Mouse (Mus musculus): ENCODE measurements around the gene Sh2d7. TPM values are rescaled to one million over a fixed set of nuclear protein-coding genes. Genes with fewer than 3 reads are reported as not detected.
"Not testable (repeated sequence)": the region's sequence is repeated elsewhere in the genome, so short reads cannot be mapped to it uniquely, and the experiment has no call there.

Sh2d7 gene
- polyA plus RNA-seq, 1 experiment, result 0.15 TPM

DNA sequence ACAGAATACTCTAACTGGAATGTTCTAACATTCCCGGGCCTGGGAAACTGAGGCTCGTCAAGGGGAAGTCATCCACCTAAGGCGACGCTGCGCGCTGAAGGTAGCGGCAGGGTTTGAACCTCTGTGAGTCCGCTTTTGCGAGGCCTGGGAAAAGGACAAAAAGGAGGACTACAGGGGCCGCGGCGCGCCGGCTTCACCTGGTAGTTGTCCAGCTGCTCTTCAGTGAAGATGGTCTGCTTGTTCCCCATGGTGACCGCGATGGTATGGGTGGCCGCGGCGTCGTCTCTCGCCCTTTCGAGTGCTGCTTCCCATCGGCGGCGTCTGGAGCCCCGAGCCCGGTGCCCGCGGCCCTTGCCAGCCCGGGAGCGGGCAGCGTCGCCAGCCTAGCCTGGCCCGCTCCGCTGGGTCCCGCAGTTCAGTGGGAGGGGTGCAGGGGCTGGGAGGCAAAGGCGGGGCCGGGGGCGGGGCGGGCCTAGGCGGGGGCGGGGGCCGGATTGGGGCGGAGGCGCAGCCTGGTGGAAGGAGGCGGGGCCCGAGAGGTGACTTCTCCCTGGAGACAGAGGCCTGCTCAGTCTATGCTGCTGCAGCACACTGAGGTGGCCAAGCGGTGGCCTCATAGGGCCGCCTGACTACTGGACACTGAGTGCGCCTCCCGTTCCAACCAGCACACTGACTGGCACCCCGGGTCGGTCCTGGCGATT is 21.1 kb downstream of the Sh2d7 start, which contains the start of gene Cib2:
Cib2 (minus strand) TSS at position 448 of the 701 bp plus-strand sequence.
- TF ChIP-seq POLR2A (IDR thresholded peaks at IDR 0.05; ENCODE audit: borderline replicate concordance, extremely low read depth, low read depth, low read length) (peak; percentile 47; the same call in 1 of the 2 replicates), CTCF (IDR thresholded peaks at IDR 0.05; ENCODE audit: insufficient read depth, low read length) (0 out of 2 replicates have a peak, but pooled peaks have one; percentile 27)

DNA sequence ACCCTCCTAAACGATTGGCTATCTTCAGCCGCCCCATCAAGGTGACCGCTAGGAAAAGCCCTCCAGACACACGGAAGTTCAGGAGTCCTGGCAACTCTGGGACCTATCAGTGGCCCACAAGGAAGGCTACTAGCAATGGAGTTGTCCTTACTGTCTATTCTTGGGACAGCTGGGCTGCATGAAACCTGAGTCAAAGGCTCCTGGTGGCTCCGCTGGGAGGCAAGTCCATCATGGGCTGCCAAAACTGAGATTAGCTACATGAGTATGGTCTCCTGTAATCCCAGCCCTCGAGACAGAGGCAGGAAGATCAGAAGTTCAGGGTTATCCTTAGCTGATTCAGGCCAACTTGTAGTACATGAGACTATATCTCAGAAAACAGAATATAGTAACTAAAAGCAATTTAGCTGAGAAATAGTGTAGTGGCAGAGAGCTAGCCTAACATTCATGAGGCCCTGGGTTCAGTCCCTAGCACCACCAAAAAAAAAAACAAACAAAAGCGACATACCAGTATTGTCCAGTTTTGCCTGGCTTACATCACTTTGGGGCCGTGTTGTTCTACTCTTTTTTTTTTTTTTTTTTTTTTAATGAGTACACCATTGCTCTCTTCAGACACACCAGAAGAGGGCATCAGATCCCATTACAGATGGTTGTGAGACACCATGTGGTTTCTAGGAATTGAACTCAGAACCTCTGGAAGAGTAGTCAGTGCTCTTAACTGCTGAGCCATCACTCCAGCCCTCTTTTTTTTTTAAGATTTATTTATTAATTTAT is 22.2 kb downstream of the Sh2d7 start:
- DNase-seq, result no peak
- Histone ChIP-seq H3K4me3 (replicated peaks; ENCODE audit: extremely low read depth, low read depth, low read length) (no peak overlapping the region), H3K4me1 (ENCODE audit: control insufficient read depth, insufficient read depth, low read length) (no peaks in the 10 kb centered on the region)
- TF ChIP-seq POLR2A (IDR thresholded peaks at IDR 0.05; ENCODE audit: borderline replicate concordance, extremely low read depth, low read depth, low read length) (no peak), CTCF (IDR thresholded peaks at IDR 0.05; ENCODE audit: insufficient read depth, low read length) (no peak)
- 82% methylated on average over 8 of the region's 8 CpGs for WGBS

More for the DNA sequence above, 21.1 kb downstream of the Sh2d7 start, which contains the start of gene Cib2:
- 3% methylated on average over 51 of the region's 54 CpGs for WGBS
- no peaks in the 10 kb centered on the region for H3K4me1 ChIP-seq (ENCODE audit: control insufficient read depth, insufficient read depth, low read length)
- DNase-seq, result peak; percentile 75
- peak within 1 kb of the TSS; percentile 63 for H3K4me3 ChIP-seq (replicated peaks; ENCODE audit: extremely low read depth, low read depth, low read length)

DNA sequence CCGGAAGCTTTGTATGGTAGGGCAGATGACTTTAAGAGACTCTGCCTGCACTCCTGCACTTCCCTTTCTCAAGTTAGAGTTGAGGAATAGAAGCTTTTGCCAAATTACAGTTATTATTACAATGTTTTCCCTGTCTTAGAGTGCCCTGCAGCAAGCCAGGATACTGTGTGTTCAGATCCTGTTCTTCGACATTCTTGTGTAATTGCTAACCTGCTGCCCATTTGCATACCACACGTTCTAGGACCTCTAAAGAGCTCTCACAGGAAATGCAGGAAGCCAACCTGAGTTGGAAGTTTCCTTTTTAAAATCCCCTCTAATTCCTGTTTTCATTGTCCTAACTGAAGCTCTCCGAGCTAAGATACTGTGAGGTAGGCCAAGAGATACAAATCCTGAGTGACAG is 28.2 kb downstream of the Sh2d7 start:
- TF ChIP-seq POLR2A (IDR thresholded peaks at IDR 0.05; ENCODE audit: borderline replicate concordance, extremely low read depth, low read depth, low read length), result no peak
- TF ChIP-seq CTCF (IDR thresholded peaks at IDR 0.05; ENCODE audit: insufficient read depth, low read length), result no peak
- Histone ChIP-seq H3K4me1 (ENCODE audit: control insufficient read depth, insufficient read depth, low read length) (peaks cover 7% of the 10 kb centered on the region), H3K4me3 (replicated peaks; ENCODE audit: extremely low read depth, low read depth, low read length) (no peak overlapping the region)
- 29% methylated on average over 4 of the region's 4 CpGs for WGBS
- DNase-seq, result peak; percentile 47

DNA sequence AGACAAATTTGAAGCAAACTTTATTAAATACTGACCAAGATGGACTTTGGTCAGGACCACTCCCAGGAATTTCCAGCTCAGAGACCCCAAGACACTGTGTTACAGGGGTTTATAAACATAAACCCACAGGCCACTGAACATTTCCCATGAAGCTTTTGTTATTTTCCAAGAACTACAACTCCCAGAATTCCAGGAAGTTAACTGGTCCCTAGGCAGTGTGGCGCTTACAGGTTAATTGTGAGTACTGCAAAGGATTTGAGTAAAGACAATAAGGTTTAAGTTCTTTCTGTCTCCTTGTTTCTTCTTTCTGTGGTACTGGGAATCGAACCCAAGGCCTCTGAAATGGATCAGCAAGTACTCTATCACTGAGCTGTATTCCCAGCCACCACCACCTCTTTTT is 29.9 kb downstream of the Sh2d7 start:
- TF ChIP-seq CTCF (IDR thresholded peaks at IDR 0.05; ENCODE audit: insufficient read depth, low read length) (no peak), POLR2A (IDR thresholded peaks at IDR 0.05; ENCODE audit: borderline replicate concordance, extremely low read depth, low read depth, low read length) (no peak)
- WGBS, result 50% methylated on average over 2 of the region's 2 CpGs
- Histone ChIP-seq H3K4me1 (ENCODE audit: control insufficient read depth, insufficient read depth, low read length) (peaks cover 7% of the 10 kb centered on the region), H3K4me3 (replicated peaks; ENCODE audit: extremely low read depth, low read depth, low read length) (no peak overlapping the region)
- DNase-seq, result no peak

DNA sequence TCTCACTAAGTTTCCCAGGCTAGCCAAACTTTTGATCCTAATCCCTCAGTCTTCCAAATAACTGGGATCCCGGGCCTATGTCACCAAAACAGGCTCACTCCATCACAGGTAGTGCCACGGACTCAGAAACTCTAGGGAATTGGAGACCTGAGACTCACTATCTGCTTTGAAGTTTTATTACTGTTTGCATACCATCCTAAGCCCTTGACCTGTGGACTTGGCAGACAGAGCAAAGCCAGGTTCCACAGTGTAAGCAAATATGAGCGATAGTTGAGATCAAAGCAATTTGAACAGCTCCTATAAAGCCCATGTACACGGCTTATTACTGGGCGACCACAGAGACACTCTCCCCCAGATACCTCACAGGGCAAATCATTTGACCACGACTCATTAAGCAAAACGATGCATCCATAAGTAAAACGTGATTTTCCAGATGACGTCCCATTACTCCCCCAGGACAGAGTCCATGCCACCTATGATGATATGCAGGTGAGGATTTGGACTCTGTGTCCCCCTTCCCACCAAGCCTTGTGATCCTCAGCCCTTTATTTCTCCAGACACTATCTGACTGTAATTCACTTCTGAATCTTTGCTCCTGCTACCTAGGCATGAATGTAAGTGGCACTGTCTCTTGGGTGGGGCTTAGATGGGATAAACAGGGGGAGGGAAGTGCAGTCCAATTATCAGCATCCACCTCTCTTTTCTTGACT is 32.5 kb downstream of the Sh2d7 start:
- WGBS, result 45% methylated on average over 9 of the region's 9 CpGs
- no peak for DNase-seq

DNA sequence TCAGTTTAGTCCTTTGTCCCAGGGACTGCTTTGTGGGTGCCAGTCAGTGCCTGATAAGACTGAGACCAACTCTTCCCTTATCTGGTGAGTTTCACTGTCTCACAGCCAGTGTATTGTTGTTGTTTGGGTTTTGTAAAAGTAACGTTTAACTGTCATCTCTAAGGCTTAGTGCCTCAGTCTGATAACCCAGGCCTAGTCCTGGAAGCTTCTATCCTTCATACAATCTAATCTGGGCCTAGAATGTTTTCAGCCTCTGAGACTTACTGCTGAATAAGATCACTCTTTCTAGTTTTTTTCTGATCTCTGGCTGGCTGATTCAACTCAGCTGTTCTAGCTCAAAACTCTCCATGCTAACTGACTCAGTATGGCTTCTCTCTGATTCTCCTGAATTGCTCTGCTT is 44.9 kb downstream of the Sh2d7 start:
- DNase-seq, result no peak
- WGBS, result 55% methylated on average over 1 of the region's 1 CpGs
- Histone ChIP-seq H3K4me1 (ENCODE audit: control insufficient read depth, insufficient read depth, low read length) (no peaks in the 10 kb centered on the region), H3K4me3 (replicated peaks; ENCODE audit: extremely low read depth, low read depth, low read length) (no peak overlapping the region)
- TF ChIP-seq POLR2A (IDR thresholded peaks at IDR 0.05; ENCODE audit: borderline replicate concordance, extremely low read depth, low read depth, low read length) (no peak), CTCF (IDR thresholded peaks at IDR 0.05; ENCODE audit: insufficient read depth, low read length) (no peak)

More for the DNA sequence above, 32.5 kb downstream of the Sh2d7 start:
- no peak for TF ChIP-seq POLR2A (IDR thresholded peaks at IDR 0.05; ENCODE audit: borderline replicate concordance, extremely low read depth, low read depth, low read length)
- no peak for TF ChIP-seq CTCF (IDR thresholded peaks at IDR 0.05; ENCODE audit: insufficient read depth, low read length)
- Histone ChIP-seq H3K4me3 (replicated peaks; ENCODE audit: extremely low read depth, low read depth, low read length) (no peak overlapping the region), H3K4me1 (ENCODE audit: control insufficient read depth, insufficient read depth, low read length) (peaks cover 7% of the 10 kb centered on the region)

DNA sequence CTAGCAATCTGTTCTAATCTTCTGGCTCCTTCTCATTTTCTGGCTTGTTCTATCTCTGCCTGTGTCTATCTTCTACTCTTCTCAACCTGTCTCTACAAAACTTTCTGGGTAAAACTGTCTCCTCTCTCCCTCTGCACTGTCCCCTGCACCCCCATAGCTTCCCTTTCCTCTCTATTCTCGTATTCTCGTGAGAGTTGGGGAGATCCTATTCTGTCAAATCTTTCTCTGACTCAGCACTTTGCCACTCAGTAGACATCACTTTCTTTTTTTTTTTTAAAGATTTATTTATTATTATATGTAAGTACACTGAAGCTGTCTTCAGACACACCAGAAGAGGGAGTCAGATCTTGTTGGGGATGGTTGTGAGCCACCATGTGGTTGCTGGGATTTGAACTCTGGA is 45.3 kb downstream of the Sh2d7 start:
- WGBS, result 73% methylated on average over 2 of the region's 2 CpGs
- H3K4me1 ChIP-seq (ENCODE audit: control insufficient read depth, insufficient read depth, low read length); H3K4me3 ChIP-seq (replicated peaks; ENCODE audit: extremely low read depth, low read depth, low read length); DNase-seq: not testable (repeated sequence)

DNA sequence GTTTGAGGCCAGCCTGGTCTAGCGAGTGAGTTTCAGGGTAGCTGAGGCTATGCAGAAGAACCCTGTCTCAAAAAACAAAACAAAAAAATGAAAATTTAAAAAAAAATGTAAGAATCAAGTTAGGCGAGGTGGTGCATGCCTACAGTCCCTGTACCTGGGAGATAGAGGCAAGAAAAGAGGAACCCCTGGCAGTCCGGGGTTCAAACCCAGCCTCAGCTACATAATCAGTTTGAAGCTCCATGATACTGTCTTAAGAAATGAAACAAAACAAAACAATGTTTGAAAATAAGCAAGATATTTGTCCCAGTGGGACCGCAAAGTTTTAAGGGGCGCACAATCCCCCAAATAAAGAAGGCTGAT is 47.0 kb downstream of the Sh2d7 start:
- Histone ChIP-seq H3K4me1 (ENCODE audit: control insufficient read depth, insufficient read depth, low read length) (no peaks in the 10 kb centered on the region), H3K4me3 (replicated peaks; ENCODE audit: extremely low read depth, low read depth, low read length) (no peak overlapping the region)
- no peak for DNase-seq
- WGBS, result 34% methylated on average over 5 of the region's 5 CpGs
- TF ChIP-seq CTCF (IDR thresholded peaks at IDR 0.05; ENCODE audit: insufficient read depth, low read length), result no peak
- no peak for TF ChIP-seq POLR2A (IDR thresholded peaks at IDR 0.05; ENCODE audit: borderline replicate concordance, extremely low read depth, low read depth, low read length)

DNA sequence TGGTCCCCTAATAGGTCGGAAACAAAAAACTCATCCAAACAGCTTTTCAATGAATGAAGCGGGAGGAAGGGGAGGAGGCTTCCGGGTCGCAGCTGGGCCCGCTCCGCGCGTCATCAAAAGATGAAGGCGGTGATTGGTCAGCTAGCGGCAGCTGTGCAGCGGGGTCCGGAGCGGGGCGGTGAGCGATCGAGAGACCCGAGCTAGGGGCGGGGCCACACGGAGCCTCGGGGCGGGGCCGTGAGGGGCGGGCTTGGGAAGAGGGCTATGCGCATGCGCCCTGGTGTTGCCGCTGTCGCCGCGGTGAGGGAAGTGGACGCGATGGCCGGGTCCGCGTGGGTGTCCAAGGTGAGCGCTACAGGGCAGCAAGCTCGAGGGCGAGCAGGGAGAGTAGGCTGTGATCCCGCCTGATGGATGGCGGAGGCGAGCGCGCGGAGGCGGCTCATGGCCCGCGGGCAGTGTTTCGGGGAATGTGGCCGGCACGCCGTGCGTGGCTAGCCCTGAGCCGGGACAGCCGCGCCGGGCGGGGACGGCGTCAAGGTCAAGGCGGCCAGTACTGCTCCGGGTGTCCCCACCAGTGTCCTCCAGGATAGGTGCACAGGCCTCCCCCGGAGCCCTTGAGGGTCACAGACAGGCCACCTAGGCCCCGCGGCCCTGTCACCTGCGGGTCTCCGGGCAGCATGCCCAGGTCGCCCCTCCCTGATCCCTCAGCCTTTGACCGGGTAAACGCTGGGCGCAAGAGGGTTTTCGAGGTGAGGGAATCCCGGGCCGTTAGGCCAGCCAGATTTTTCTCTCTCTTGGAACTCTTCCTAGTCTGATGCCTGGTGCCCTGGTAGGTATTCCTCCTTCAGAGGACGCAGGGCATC is 47.6 kb downstream of the Sh2d7 start, which contains the start of gene Idh3a:
Idh3a (plus strand) TSS at position 136 of the 863 bp plus-strand sequence.
- TF ChIP-seq POLR2A (IDR thresholded peaks at IDR 0.05; ENCODE audit: borderline replicate concordance, extremely low read depth, low read depth, low read length), result peak; percentile 85; the same call in 1 of the 2 replicates
- no peak for TF ChIP-seq CTCF (IDR thresholded peaks at IDR 0.05; ENCODE audit: insufficient read depth, low read length)
- H3K4me1 ChIP-seq (ENCODE audit: control insufficient read depth, insufficient read depth, low read length), result no peaks in the 10 kb centered on the region
- peak within 1 kb of the TSS; percentile 88 for H3K4me3 ChIP-seq (replicated peaks; ENCODE audit: extremely low read depth, low read depth, low read length)
- peak; percentile 98 for DNase-seq
- WGBS, result under 1% methylated on average over 73 of the region's 73 CpGs

Data from lung, adult 2 months (tissue).